Mouse (Mus musculus) G1E (cell line): ENCODE results near the gene Tmem200b.

ENCODE experiments used
- CTCF ChIP-seq: IDR thresholded peaks from 2 replicates; pipeline ENCODE4 v1.5.1; 2012; ENCODE audit warnings: low read depth, low read length, inconsistent platforms, mixed read lengths
- GATA1 ChIP-seq: IDR thresholded peaks from 2 replicates; pipeline ENCODE4 v1.6.1; 2012; ENCODE audit warnings: borderline replicate concordance, low read length, inconsistent platforms, mixed read lengths
- POLR2AphosphoS5 ChIP-seq: IDR thresholded peaks from 2 replicates; pipeline ENCODE4 v1.6.1; 2012; ENCODE audit warnings: low read depth, low read length, inconsistent platforms; ENCODE audit not compliant: insufficient replicate concordance
- TAL1 ChIP-seq: conservative IDR thresholded peaks from 2 replicates; pipeline ENCODE4 v1.6.1; 2012; ENCODE audit warnings: low read depth, low read length, inconsistent platforms, mixed read lengths

GRCm38 (mm10) chr4:131957161-131957560, 35.6 kb downstream of the Tmem200b start:
- TF ChIP-seq POLR2AphosphoS5 (no peak), TAL1 (no peak), CTCF (no peak), GATA1 (no peak)
